Mouse (Mus musculus) spleen, adult 2 months (tissue): Measurements from ENCODE around the gene Foxi2.

ENCODE experiments used
- CTCF ChIP-seq: fragments of 200-500 bp; IDR thresholded peaks from 2 replicates; pipeline ENCODE4 v1.5.1; 2011; ENCODE audit warnings: mild to moderate bottlenecking, inconsistent platforms; ENCODE audit not compliant: insufficient read depth, insufficient read length, insufficient replicate concordance; ENCODE audit errors: extremely low read depth
- POLR2A ChIP-seq: fragments of 200-500 bp; IDR thresholded peaks from 2 replicates; pipeline ENCODE4 v1.6.1; 2011; ENCODE audit warnings: low read depth, low read length, inconsistent platforms

GRCm38 (mm10) chr7:135394436-135394835, 15.7 kb upstream of the Foxi2 start:
- TF ChIP-seq POLR2A (no peak), CTCF (no peak)
